Mouse (Mus musculus): Measurements from ENCODE around the gene Sntg2. TPM values are rescaled to one million over a fixed set of nuclear protein-coding genes. Genes with fewer than 3 reads are reported as not detected.

The Sntg2 gene
- polyA plus RNA-seq (2012; rRNA removed), result 8.0 and 9.2 TPM in 2 replicates

DNA sequence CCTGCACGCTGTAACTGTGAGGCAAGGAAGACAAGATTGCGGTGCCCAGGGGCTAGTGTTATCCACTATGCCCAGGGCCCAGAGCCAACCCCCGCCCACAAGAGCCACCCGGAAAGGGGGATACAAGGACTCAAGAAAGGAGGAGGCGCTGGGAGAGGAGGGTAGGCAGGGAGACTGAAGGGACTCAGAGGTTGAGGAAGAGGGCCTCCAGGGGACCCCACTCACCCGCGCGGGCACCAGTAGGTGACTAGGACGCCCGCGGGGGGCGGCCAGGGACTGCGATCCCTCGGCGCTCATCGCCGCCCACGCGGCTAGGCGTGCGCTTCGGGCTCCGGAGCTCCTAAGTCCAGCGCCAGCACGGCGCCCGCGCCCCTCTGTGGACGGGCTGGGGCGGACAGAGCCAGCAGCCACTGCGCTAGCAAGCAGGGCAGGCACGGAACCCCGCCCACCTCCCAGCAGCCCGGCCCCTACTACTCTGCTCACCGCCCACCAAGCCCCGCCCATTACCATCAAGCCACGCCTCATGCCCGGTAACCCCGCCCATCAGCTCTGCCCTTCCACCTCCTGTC, at the start of gene Sntg2:
Sntg2 (minus strand) TSS at position 443 of the 569 bp plus-strand sequence.
- peak; percentile 46 to 76 for DNase-seq (ENCODE audit: extremely low spot score in 1 of 2, low spot score in 1 of 2)

DNA sequence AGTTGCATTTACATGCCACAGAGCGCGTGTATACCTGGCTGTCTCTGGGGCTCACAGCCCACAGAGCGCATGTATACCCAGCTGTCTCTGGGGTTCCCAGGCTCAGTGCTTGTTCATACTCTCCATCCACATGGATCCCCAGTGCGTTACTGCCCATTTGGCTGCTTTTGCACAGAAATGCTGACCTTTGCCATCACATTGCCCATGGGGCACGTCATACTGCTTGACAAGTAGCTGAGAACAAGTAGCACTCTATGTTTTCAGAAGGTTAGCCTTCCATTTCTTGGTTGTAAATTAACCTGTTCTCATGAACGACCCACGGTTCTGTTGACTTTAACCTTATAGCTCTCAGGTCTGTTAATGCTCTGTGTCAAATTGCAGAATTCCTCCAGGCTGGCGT, 43.4 kb upstream of the Sntg2 start:
- DNase-seq (ENCODE audit: extremely low spot score in 1 of 2, low spot score in 1 of 2), result no peak

GRCm38 (mm10) chr12:30415981-30416380, 42.8 kb upstream of the Sntg2 start:
- no peak for DNase-seq (ENCODE audit: extremely low spot score in 1 of 2, low spot score in 1 of 2)

GRCm38 (mm10) chr12:30402651-30403050, 29.5 kb upstream of the Sntg2 start:
- no peak for DNase-seq (ENCODE audit: extremely low spot score in 1 of 2, low spot score in 1 of 2)

DNA sequence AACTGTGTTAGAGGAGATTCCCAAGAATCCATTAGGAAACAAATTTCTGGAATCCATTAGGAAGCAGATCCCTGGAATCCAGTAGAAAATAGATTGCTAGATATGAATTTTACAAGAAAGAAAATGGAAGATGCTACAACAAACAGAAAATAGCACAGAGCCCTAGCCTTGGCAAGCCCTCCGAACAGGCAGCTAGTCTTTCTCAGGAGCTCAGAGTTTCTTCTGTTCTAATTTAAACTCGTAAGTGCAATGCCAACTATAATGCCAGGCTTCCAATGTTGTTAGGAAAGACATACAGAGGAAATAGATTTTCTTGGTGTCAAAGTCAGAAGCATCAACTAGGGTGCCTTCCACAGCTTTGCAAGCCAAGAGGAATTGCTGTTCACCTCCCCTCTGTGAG, 27.4 kb upstream of the Sntg2 start:
- peak; percentile 9 to 35 for DNase-seq (ENCODE audit: extremely low spot score in 1 of 2, low spot score in 1 of 2)

- no peak for DNase-seq (ENCODE audit: extremely low spot score in 1 of 2, low spot score in 1 of 2)
Observed at GRCm38 (mm10) chr12:30400114-30400513, 26.9 kb upstream of the Sntg2 start.

GRCm38 (mm10) chr12:30372293-30372692, 882 bp downstream of the Sntg2 start:
- no peak for DNase-seq (ENCODE audit: extremely low spot score in 1 of 2, low spot score in 1 of 2)

- peak; percentile 52 to 94 for DNase-seq (ENCODE audit: extremely low spot score in 1 of 2, low spot score in 1 of 2)
Observed at GRCm38 (mm10) chr12:30369786-30370185, 3.4 kb downstream of the Sntg2 start.

DNA sequence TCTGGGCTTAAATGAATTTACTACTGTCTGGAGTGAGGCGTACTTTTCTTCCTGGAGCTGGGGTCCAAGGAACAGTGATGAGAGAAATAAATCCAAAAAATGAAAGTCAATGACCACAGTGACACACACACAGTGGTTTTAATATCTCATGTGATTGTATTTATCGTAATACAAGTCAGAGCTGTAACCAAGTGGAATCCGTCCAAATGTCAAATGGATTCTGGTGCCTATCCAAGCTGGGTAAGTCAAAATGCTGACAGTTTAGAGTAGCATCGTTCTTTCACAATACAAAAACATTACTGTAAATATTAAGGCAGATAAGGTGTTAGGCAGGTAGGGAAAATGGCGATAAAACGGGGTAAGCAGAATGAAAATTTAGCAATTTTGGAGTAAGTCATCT, 4.0 kb downstream of the Sntg2 start:
- DNase-seq (ENCODE audit: extremely low spot score in 1 of 2, low spot score in 1 of 2), result no peak

- no peak for DNase-seq (ENCODE audit: extremely low spot score in 1 of 2, low spot score in 1 of 2)
Observed at GRCm38 (mm10) chr12:30362306-30362705, 10.9 kb downstream of the Sntg2 start.

DNA sequence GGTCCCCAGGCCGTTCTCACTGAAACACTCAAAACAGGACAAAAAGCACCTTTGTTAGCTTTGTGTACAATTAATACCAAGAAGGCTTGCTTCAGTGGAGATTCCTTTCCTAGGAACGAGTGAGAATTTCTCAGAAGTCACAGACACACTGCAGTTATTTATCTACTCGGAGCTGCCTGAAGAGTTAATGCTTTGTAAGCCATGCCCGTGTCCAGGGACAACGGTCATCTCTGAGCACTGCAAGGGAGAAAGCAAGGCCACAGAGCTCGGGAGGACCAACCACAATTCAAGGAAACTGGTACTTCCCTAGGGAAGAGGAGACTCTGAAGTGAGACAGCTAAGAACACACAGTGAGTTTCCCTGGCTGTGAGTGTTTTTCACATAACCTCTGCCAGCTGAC, 15.5 kb downstream of the Sntg2 start:
- DNase-seq (ENCODE audit: extremely low spot score in 1 of 2, low spot score in 1 of 2), result no peak

DNA sequence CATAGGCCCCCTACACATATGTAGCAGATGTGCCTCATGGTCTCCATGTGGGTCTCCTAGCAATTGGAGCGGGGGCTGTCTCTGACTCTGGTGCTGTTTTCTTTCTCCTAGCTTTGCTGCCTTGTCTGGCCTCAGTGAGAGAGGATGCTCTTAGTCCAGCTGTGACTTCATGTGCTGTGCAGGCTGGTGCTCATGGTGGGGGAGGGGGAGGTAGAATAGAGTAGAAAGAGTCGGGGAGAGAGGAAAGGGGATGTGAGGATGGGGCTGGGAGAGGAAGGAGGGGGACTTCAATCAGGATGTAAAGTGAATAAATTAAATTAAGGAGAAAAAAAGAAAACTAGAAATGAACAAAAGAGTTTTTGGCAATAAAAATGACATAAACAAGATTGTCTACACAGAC, 20.8 kb downstream of the Sntg2 start:
- no peak for DNase-seq (ENCODE audit: extremely low spot score in 1 of 2, low spot score in 1 of 2)

GRCm38 (mm10) chr12:30348036-30348435, 25.1 kb downstream of the Sntg2 start:
- DNase-seq (ENCODE audit: extremely low spot score in 1 of 2, low spot score in 1 of 2), result no peak

DNA sequence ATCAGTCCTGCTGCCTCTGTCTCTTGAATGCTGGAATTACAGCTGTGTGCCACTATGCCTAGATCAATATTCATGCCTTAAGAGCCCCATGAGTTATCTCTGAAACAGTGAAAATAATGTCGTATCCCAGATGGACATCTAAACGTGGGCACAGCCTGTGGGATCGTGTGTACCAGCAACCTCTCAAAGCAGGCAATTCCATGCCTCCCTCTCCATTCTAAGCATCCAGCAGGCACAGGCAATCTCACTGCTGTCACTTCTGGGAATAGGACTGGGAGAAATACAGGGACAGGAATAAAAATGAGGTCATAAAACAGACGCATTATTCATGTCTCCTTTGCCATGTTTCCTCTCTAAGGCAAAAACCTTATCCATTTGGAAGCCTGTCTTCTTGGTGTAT, 25.9 kb downstream of the Sntg2 start:
- no peak for DNase-seq (ENCODE audit: extremely low spot score in 1 of 2, low spot score in 1 of 2)

GRCm38 (mm10) chr12:30344806-30345205, 28.4 kb downstream of the Sntg2 start:
- DNase-seq (ENCODE audit: extremely low spot score in 1 of 2, low spot score in 1 of 2), result no peak

GRCm38 (mm10) chr12:30336301-30336700, 36.9 kb downstream of the Sntg2 start:
- no peak for DNase-seq (ENCODE audit: extremely low spot score in 1 of 2, low spot score in 1 of 2)

GRCm38 (mm10) chr12:30334502-30334901, 38.7 kb downstream of the Sntg2 start:
- no peak for DNase-seq (ENCODE audit: extremely low spot score in 1 of 2, low spot score in 1 of 2)

DNA sequence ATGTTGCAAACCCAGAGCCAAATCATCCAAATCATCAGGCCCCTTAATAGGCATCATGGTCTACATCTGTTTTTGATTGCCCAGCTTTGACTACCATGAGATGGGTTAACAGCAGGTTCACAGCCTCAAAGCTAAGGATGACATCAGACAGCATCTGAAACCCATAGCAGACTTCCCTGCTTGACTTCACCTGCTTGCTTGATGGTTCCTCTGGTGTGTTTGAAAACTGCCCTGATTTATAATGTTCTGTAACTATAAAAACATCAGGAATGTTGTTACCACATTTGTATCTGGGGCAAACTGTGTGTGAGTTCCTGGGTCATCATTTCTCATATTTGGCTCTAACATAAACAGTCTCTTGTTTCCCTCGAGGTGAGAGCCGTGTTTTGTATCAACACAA, 55.2 kb downstream of the Sntg2 start:
- DNase-seq (ENCODE audit: extremely low spot score in 1 of 2, low spot score in 1 of 2), result no peak

DNA sequence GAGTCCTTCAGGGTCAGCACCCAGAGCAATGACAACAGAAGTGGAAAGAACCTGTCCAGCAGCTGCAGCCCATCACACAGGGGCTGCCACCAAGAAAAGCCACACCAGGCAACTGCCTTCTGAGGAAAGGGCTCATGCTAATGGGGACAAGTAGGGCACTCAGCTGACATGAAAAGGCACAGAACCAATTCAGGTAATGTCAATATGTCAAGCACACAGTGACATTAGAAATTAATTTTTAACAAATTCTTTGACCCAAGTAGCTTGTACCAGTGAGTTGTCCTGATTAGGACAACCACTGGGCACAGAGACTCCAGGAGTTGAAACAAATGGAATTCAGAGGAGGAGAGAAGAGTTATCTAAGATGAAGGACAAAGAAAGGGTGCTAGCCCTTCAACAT, 60.2 kb downstream of the Sntg2 start:
- DNase-seq (ENCODE audit: extremely low spot score in 1 of 2, low spot score in 1 of 2), result no peak

DNA sequence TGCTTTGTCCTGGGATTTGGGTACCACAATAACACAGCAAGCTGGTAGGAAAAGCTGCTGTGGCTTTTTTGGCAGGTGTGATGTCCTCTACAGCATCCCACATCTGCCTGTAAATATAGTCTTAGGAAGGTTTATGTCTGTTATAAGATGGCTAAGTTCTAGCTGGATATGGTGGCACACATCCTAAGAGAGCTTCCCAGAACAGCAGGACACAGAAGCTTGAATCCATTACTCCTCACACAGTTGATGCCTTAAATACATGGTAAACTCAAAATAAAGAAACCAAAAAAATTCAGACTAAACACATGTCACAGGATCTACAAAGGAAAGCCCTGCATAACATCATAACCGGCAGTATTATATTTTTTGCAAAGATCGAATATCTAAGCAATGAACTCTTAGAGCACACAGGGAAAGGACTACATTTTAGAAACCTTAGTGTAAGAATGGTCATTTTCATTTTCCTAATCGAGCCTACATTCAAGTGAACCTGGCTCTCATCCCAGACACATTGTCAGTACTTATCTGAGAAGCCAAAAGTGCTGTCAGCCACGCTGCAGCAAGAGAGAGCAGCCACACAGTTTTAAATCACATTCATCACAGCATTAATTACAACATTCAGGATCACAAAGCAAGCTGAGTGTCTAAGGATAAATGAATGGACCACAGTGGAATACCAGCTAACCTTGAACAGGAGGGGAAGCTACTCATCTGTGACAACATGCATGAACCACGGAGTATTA, 64.8 kb downstream of the Sntg2 start:
- peak in 1 of 2 experiments; percentile 26 for DNase-seq (ENCODE audit: extremely low spot score in 1 of 2, low spot score in 1 of 2)

DNA sequence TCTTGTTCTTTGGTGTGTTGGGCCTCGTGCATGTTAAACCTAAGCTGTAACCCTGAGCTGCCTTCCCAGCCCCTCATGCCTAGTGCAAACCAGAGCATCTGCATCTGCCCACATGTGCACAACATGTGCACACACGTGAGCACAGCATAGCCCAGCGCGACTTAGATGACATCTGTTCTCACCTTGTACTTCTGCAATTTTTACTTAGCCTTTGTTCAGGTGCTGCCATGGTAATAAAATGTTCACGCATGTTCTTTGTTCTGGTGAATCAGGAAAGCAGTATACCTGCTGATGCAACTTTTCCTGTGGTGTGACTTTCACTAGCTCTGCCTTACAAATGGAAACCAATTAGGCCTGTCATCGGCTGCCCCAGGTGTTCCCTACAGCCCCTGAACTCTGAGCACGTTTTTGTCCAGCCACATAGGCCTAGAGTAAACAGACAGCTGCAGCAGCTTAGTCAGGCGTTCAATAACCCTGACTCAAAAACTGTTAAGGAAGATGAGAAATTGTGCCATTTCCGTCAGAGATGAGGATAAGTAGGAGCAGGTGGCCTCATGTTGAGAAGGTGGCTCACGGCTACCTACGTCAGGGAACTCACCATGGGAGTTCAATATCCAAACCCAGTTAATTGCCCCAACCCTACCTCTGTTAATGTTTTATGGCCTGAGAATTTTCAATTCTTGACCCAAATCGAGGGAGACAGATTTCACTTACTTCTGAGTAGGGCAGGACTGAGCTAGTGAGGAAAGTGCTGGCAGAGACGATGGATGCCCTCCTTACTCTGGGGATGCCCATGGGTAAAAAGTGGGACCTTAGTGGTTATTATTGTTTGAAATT, 80.2 kb downstream of the Sntg2 start:
- DNase-seq (ENCODE audit: extremely low spot score in 1 of 2, low spot score in 1 of 2), result no peak

Measured in frontal cortex, adult 2 months (tissue).